Mouse (Mus musculus): ENCODE measurements around the gene Plk3. TPM values are rescaled to one million over a fixed set of nuclear protein-coding genes. Genes with fewer than 3 reads are reported as not detected.
A peak's percentile ranks its signal among the peaks of the same experiment; 100 is the strongest.

Plk3 gene
- total RNA-seq, 2 experiments from 2014 or later: 6.9 to 7.2 TPM

DNA sequence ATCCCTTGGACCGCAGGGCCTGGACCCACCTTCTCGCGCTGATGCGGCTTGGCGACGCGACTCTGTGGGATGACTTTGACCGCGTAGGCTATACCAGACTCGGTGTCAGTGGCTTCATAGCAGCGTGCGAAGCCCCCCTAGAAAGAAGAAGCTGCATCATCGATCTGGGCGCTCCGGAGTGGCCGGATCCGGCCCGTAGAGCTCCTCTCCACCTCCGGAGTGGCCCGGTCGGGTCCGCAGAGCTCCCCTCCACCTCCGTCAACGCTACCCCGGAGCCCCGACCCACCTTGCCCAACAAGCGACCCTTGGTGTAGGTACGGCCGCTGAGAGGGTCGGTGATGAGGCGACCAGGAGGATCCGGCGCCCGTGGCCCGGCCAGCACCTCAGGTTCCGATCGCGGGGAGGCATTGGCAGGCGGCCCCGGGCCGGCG, 382 bp downstream of the Plk3 start:
- no peak for DNase-seq (ENCODE audit: low spot score in 2 of 2)
- no peak for TF ChIP-seq CTCF (conservative IDR thresholded peaks at IDR 0.05)
- Histone ChIP-seq H3K27ac (peak overlapping the region; percentile 86), H3K4me3 (peak overlapping the region; percentile 89)

DNA sequence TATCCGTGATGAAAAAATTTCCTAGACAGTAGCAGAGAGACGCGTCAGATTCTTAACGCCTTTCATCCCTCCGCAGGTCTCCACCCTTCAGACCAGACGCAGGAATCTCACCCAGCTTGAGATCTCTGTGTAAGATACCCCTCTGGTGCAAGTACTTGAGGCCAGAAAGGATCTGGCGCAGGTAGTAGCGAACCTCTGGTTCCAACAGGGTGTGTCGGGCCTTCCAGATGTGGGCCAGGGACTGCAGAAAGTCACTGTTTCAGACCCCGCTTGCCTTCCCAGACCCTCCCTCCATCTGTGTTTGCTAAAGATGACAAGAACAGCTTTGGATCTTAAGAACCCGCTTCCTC, 994 bp downstream of the Plk3 start:
- Histone ChIP-seq H3K4me3 (peak overlapping the region; percentile 89), H3K27ac (peak overlapping the region; percentile 6; the same call in 1 of the 2 replicates)
- no peak for TF ChIP-seq CTCF (conservative IDR thresholded peaks at IDR 0.05)
- DNase-seq (ENCODE audit: low spot score in 2 of 2): no peak

DNA sequence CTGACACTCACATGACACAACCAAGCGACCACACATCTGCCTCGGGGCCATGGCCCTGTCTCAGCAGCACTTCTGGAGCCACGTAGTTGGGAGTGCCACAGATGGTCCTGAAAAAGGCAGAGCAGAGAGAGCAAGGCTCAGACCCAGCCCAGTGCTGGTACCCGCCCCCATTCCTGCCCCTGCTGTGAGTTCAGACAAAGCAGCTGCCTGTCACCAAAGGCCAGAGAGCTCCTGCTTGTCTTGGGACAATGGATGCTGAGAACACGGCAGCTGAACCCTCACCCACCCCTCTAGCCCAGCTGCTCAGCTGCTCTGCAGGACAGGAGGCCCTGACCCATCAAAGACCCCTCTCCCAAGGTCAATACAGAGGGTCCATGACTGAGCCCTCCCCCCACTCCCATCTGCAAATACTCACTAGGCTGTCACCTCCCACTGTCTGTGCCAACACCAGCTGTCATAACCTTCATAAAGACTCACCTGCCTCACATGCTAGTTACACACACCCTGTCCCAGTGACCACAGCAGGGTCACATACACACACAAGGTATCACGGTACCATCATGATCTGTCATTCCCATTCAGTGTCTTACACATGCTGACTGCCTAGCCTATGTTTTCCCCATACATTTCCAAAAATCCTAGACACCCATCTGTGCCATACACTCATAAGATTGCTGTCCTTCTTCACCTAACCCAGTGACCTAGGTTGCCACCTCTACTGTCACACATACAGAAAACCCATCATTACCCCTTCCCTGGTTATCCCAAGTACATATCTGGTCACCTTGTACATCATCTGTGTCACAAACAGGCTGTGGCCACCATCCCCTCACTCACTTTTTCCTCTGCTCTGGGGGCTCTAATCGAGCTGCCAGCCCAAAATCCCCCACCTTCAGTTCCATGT, 1.6 kb downstream of the Plk3 start:
- no peak for TF ChIP-seq CTCF (conservative IDR thresholded peaks at IDR 0.05)
- DNase-seq (ENCODE audit: low spot score in 2 of 2): no peak
- H3K27ac ChIP-seq: peak overlapping the region; percentile 6; the same call in 1 of the 2 replicates
- H3K4me3 ChIP-seq: peak overlapping the region; percentile 89

DNA sequence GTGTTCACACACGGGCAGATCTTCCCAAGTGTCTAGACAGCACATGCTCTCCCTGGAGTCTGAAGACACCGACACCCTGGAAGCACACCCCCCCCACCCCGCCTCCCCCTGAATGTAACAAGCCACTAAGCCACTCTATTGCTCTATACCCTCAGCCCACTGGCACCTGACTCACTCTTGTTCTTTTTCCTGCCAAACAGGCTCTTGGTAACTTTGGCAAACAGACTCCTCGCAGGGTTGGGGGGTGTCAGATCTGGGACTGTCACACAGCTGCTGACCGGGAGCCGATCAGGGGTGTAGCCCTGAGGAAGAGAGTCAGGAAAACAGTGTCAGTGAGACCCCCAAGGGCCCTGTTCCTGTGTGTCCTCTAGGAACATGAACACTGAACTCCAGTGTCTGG, 2.6 kb downstream of the Plk3 start:
- no peak for TF ChIP-seq CTCF (conservative IDR thresholded peaks at IDR 0.05)
- Histone ChIP-seq H3K4me3 (no peak overlapping the region), H3K27ac (peak overlapping the region; percentile 37; the same call in 1 of the 2 replicates)
- DNase-seq (ENCODE audit: low spot score in 2 of 2): no peak

DNA sequence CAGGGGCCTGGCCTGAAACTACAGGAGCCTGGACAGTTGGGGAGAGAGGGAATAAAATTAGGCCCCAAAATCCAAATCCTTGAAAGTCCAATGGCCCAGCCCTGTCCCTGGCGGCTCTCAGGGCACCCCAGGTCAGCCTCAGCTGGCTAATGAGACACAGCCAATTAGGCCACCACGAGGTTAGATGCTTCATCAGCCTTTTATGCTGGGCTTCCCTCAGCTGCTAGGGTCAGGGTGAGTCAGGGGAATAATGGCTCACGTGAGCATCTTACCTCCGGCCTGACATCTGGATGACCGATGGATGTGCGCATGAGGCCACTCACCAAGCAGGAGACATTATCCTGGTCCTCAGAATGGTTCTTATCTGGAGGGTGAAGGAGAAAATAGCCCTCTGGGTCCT, 3.0 kb downstream of the Plk3 start:
- TF ChIP-seq CTCF (conservative IDR thresholded peaks at IDR 0.05): no peak
- no peak overlapping the region for H3K4me3 ChIP-seq
- no peak for DNase-seq (ENCODE audit: low spot score in 2 of 2)
- no peak overlapping the region for H3K27ac ChIP-seq

- Histone ChIP-seq H3K27ac (no peak overlapping the region), H3K4me3 (no peak overlapping the region)
- no peak for TF ChIP-seq CTCF (conservative IDR thresholded peaks at IDR 0.05)
- no peak for DNase-seq (ENCODE audit: low spot score in 2 of 2)
Measured at GRCm38 (mm10) chr4:117127991-117128686, 5.6 kb downstream of the Plk3 start.

GRCm38 (mm10) chr4:117126675-117127290, 7.0 kb downstream of the Plk3 start, which contains the start of gene Tctex1d4:
Gene Tctex1d4, plus strand, starts transcription at chr4:117126794.
- H3K27ac ChIP-seq: peak within 1 kb of the TSS; percentile 97
- DNase-seq (ENCODE audit: low spot score in 2 of 2): no peak
- no peak within 1 kb of the TSS for H3K4me3 ChIP-seq
- TF ChIP-seq CTCF (conservative IDR thresholded peaks at IDR 0.05): no peak

GRCm38 (mm10) chr4:117125910-117126674, 7.7 kb downstream of the Plk3 start:
- no peak for DNase-seq (ENCODE audit: low spot score in 2 of 2)
- Histone ChIP-seq H3K4me3 (no peak overlapping the region), H3K27ac (peak overlapping the region; percentile 97)
- TF ChIP-seq CTCF (conservative IDR thresholded peaks at IDR 0.05): no peak

DNA sequence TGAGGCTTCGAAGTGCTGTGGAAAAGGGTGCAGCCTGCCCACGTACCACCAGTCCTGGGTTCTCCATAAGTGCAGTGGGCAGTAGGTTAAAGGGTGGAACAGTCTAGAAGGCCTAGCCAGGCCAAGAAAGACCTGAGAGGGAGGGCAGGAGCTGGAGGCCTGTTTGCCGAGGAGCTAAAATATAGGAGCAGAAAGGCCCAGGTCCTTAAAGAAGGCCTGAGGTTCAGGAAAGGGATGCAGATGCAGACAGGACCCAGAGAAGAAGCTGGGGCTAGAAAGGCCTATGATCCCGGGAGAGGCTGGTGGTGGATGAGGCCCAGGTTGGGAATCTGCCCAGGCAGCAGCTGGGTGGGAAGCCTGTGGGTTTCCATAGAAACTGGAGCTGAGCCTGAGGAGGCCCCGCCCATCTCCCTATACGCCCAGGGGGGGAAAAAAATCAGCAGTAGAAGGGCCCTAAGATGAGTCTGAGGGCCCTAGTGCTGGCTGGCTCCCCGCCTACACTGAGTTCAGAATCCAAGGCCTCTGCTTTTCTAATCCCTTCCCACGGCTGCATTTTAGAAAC, 8.3 kb downstream of the Plk3 start, which contains the start of gene Btbd19:
TSS of gene Btbd19 (minus strand) at position 378 of the 562 bp plus-strand sequence.
- H3K4me3 ChIP-seq: no peak within 1 kb of the TSS; the same call in 1 of the 2 replicates

GRCm38 (mm10) chr4:117124518-117125347, 9.0 kb downstream of the Plk3 start:
- no peak for DNase-seq (ENCODE audit: low spot score in 2 of 2)
- H3K4me3 ChIP-seq: no peak overlapping the region
- no peak for TF ChIP-seq CTCF (conservative IDR thresholded peaks at IDR 0.05)

More for the DNA sequence above, 8.3 kb downstream of the Plk3 start, which contains the start of gene Btbd19:
- DNase-seq (ENCODE audit: low spot score in 2 of 2): peak; percentile 79 to 85
- peak within 1 kb of the TSS; percentile 97 for H3K27ac ChIP-seq
- no peak for TF ChIP-seq CTCF (conservative IDR thresholded peaks at IDR 0.05)

DNA sequence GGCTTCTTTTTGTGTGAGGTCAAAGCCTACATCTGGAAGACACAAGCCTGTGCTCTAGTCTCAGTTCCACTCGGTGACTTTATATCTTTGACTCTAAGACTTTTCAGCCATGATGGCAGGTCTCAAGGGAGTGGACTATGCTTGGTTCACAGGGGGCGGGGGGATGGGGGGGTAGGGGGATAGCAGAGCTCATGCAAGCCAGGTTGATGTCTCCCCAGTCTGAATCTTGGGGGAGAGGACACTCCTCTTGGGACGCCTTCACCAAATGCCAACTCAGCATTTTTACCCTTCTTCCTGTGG, 9.6 kb downstream of the Plk3 start:
- Histone ChIP-seq H3K27ac (peak overlapping the region; percentile 97; the same call in 1 of the 2 replicates), H3K4me3 (no peak overlapping the region)
- no peak for TF ChIP-seq CTCF (conservative IDR thresholded peaks at IDR 0.05)
- DNase-seq (ENCODE audit: low spot score in 2 of 2): no peak

More at GRCm38 (mm10) chr4:117124518-117125347, 9.0 kb downstream of the Plk3 start:
- peak overlapping the region; percentile 97 for H3K27ac ChIP-seq

Measured in layer of hippocampus, adult 2 months (tissue).